Mouse (Mus musculus) stomach, embryonic 14.5 days (tissue): Measurements from ENCODE around the gene Banf1. TPM values are rescaled to one million over a fixed set of nuclear protein-coding genes. Genes with fewer than 3 reads are reported as not detected.

Experiments
- ATAC-seq: fragments of 200-750 bp; cut with Nextera tagmentation; 2 replicates; pipeline ENCODE4 v1.8.0; 2017; ENCODE audit warnings: low read depth, moderate TSS enrichment; ENCODE audit not compliant: insufficient number of reproducible peaks, insufficient read depth, low FRiP score
- H3K27ac ChIP-seq: fragments of 300-500 bp; sonication (generic); 2 replicates; pipeline ENCODE4 v1.5.1; 2014; ENCODE audit warnings: mild to moderate bottlenecking, low read length, moderate library complexity, mixed read lengths
- H3K27me3 ChIP-seq: fragments of 300-500 bp; sonication (generic); 2 replicates; pipeline ENCODE4 v1.6.1; 2014; ENCODE audit warnings: low read length, control low read depth, mixed read lengths; ENCODE audit not compliant: control insufficient read depth, insufficient read depth
- H3K36me3 ChIP-seq: fragments of 300-500 bp; sonication (generic); 2 replicates; pipeline ENCODE4 v1.6.1; 2014; ENCODE audit warnings: mild to moderate bottlenecking, control low read depth, low read length, moderate library complexity, mixed read lengths; ENCODE audit not compliant: control insufficient read depth, insufficient read depth
- H3K4me1 ChIP-seq: fragments of 300-500 bp; sonication (generic); 2 replicates; pipeline ENCODE4 v1.6.1; 2014; ENCODE audit warnings: low read length, control low read depth, mixed read lengths; ENCODE audit not compliant: control insufficient read depth, insufficient read depth
- H3K4me2 ChIP-seq: fragments of 300-500 bp; sonication (generic); replicated peaks from 2 replicates; pipeline ENCODE4 v1.6.1; 2014; ENCODE audit warnings: low read depth, low read length, control low read depth
- H3K4me3 ChIP-seq: fragments of 300-500 bp; sonication (generic); 2 replicates; pipeline ENCODE4 v1.5.1; 2014; ENCODE audit warnings: low read depth, low read length, control low read depth
- H3K9ac ChIP-seq: fragments of 300-500 bp; sonication (generic); replicated peaks from 2 replicates; pipeline ENCODE4 v1.6.1; 2014; ENCODE audit warnings: low read depth, mild to moderate bottlenecking, control low read depth, low read length, moderate library complexity, mixed read lengths
- H3K9me3 ChIP-seq: fragments of 300-500 bp; sonication (generic); 2 replicates; pipeline ENCODE4 v1.6.1; 2016; ENCODE audit warnings: low read depth, low read length, control low read depth; ENCODE audit not compliant: control insufficient read depth
- WGBS: fragments of 180-500 bp; shearing (Covaris S2); extraction: QIAGEN DNeasy Blood & Tissue Kit; methylation state at CpG from one replicate; pipeline ENCODE4 v1.1.7; 2014; 5-methylcytosine and 5-hydroxymethylcytosine counted together
- polyA plus RNA-seq: library from polyadenylated mRNA; unstranded; fragments of >200 nt; fragmentation: Nextera tagmentation; extraction: Ambion mirVana; gene quantifications from 2 replicates; pipeline ENCODE4 v1.2.1, GENCODE M21; 2014

The Banf1 gene
- polyA plus RNA-seq, 1 experiment from 2014 or later, result 456 TPM

GRCm38 (mm10) chr19:5372724-5373123 lies 5.8 kb upstream of the Banf1 start:
- H3K27me3 ChIP-seq, result no peaks in the 10 kb centered on the region
- no peak overlapping the region for H3K9ac ChIP-seq
- no peaks in the 10 kb centered on the region for H3K9me3 ChIP-seq
- 95% methylated on average over 7 of the region's 7 CpGs for WGBS
- ATAC-seq, result no peak
- H3K4me3 ChIP-seq, result no peak overlapping the region
- H3K4me1 ChIP-seq, result peaks cover 7% of the 10 kb centered on the region; the same call in 1 of the 2 replicates
- peaks cover 48% of the 10 kb centered on the region for H3K36me3 ChIP-seq
- no peak overlapping the region for H3K27ac ChIP-seq
- no peak overlapping the region for H3K4me2 ChIP-seq

- no peak for ATAC-seq
- H3K9me3 ChIP-seq, result no peaks in the 10 kb centered on the region
- H3K4me1 ChIP-seq, result peaks cover 10% of the 10 kb centered on the region; the same call in 1 of the 2 replicates
- 85% methylated on average over 3 of the region's 3 CpGs for WGBS
- no peaks in the 10 kb centered on the region for H3K27me3 ChIP-seq
- peaks cover 45% of the 10 kb centered on the region for H3K36me3 ChIP-seq
- H3K4me3 ChIP-seq, result no peak overlapping the region
- H3K4me2 ChIP-seq, result no peak overlapping the region
- no peak overlapping the region for H3K9ac ChIP-seq
- no peak overlapping the region for H3K27ac ChIP-seq
Observed at GRCm38 (mm10) chr19:5370932-5371331, 4.0 kb upstream of the Banf1 start.

GRCm38 (mm10) chr19:5367455-5367854 lies 487 bp upstream of the Banf1 start:
- 8% methylated on average over 11 of the region's 11 CpGs for WGBS
- peak overlapping the region; percentile 95; the same call in 1 of the 2 replicates for H3K27ac ChIP-seq
- no peaks in the 10 kb centered on the region for H3K27me3 ChIP-seq
- H3K4me2 ChIP-seq, result peak overlapping the region; percentile 80
- H3K4me3 ChIP-seq, result peak overlapping the region; percentile 98
- no peak for ATAC-seq
- peaks cover 53% of the 10 kb centered on the region for H3K36me3 ChIP-seq
- H3K4me1 ChIP-seq, result peaks cover 17% of the 10 kb centered on the region
- H3K9ac ChIP-seq, result peak overlapping the region; percentile 73
- H3K9me3 ChIP-seq, result no peaks in the 10 kb centered on the region

GRCm38 (mm10) chr19:5366175-5367052 lies 554 bp downstream of the Banf1 start, which contains the start of gene Eif1ad:
TSS of gene Eif1ad (plus strand) at chr19:5366741.
- peak within 1 kb of the TSS; percentile 80 for H3K4me2 ChIP-seq
- WGBS, result under 1% methylated on average over 92 of the region's 92 CpGs
- H3K9ac ChIP-seq, result peak within 1 kb of the TSS; percentile 73
- peaks cover 43% of the 10 kb centered on the region for H3K36me3 ChIP-seq
- peak within 1 kb of the TSS; percentile 98 for H3K4me3 ChIP-seq
- ATAC-seq, result peak; percentile 93
- H3K27ac ChIP-seq, result peak within 1 kb of the TSS; percentile 95
- no peaks in the 10 kb centered on the region for H3K27me3 ChIP-seq
- no peaks in the 10 kb centered on the region for H3K9me3 ChIP-seq
- peaks cover 17% of the 10 kb centered on the region for H3K4me1 ChIP-seq

- 20% methylated on average over 11 of the region's 11 CpGs for WGBS
- H3K36me3 ChIP-seq, result peaks cover 41% of the 10 kb centered on the region
- peaks cover 17% of the 10 kb centered on the region for H3K4me1 ChIP-seq
- no peaks in the 10 kb centered on the region for H3K27me3 ChIP-seq
- H3K4me3 ChIP-seq, result peak overlapping the region; percentile 98
- peak overlapping the region; percentile 73 for H3K9ac ChIP-seq
- peak overlapping the region; percentile 80 for H3K4me2 ChIP-seq
- no peaks in the 10 kb centered on the region for H3K9me3 ChIP-seq
- H3K27ac ChIP-seq, result peak overlapping the region; percentile 95; the same call in 1 of the 2 replicates
- ATAC-seq, result no peak
Observed at GRCm38 (mm10) chr19:5365751-5366150, 1.2 kb downstream of the Banf1 start.

- Histone ChIP-seq H3K27me3 (no peaks in the 10 kb centered on the region), H3K9ac (no peak overlapping the region), H3K4me3 (no peak overlapping the region), H3K36me3 (peaks cover 25% of the 10 kb centered on the region), H3K9me3 (no peaks in the 10 kb centered on the region), H3K27ac (no peak overlapping the region), H3K4me2 (no peak overlapping the region), H3K4me1 (peaks cover 17% of the 10 kb centered on the region)
- ATAC-seq, result no peak
- WGBS, result 87% methylated on average over 2 of the region's 2 CpGs
Observed at GRCm38 (mm10) chr19:5364124-5364523, 2.8 kb downstream of the Banf1 start.

GRCm38 (mm10) chr19:5362186-5362585 lies 4.8 kb downstream of the Banf1 start:
- Histone ChIP-seq H3K27ac (no peak overlapping the region), H3K9ac (no peak overlapping the region), H3K27me3 (no peaks in the 10 kb centered on the region), H3K4me2 (no peak overlapping the region), H3K9me3 (no peaks in the 10 kb centered on the region), H3K4me3 (no peak overlapping the region), H3K4me1 (peaks cover 7% of the 10 kb centered on the region), H3K36me3 (peaks cover 14% of the 10 kb centered on the region)
- no peak for ATAC-seq
- WGBS, result 72% methylated on average over 2 of the region's 2 CpGs

- no peak overlapping the region for H3K27ac ChIP-seq
- no peak overlapping the region for H3K4me2 ChIP-seq
- no peaks in the 10 kb centered on the region for H3K4me1 ChIP-seq
- WGBS, result no CpG with 5 or more reads among the region's 1 CpGs
- no peaks in the 10 kb centered on the region for H3K9me3 ChIP-seq
- no peaks in the 10 kb centered on the region for H3K27me3 ChIP-seq
- no peak for ATAC-seq
- H3K9ac ChIP-seq, result no peak overlapping the region
- H3K36me3 ChIP-seq, result no peaks in the 10 kb centered on the region
- no peak overlapping the region for H3K4me3 ChIP-seq
Observed at GRCm38 (mm10) chr19:5356080-5356479, 10.9 kb downstream of the Banf1 start.
